Mouse (Mus musculus) bone marrow, adult 2 months (tissue): ENCODE results near the gene Plxnc1. TPM values are rescaled to one million over a fixed set of nuclear protein-coding genes. Genes with fewer than 3 reads are reported as not detected.

Experiments used
- H3K27ac ChIP-seq: fragments of 200-500 bp; 2 replicates; pipeline ENCODE4 v1.5.1; 2012; ENCODE audit warnings: low read depth, mild to moderate bottlenecking, control low read depth, inconsistent platforms, low read length; ENCODE audit not compliant: control insufficient read depth, poor library complexity, insufficient read depth
- H3K4me1 ChIP-seq: fragments of 200-500 bp; 2 replicates; pipeline ENCODE4 v1.6.1; 2011; ENCODE audit warnings: low read length; ENCODE audit not compliant: control insufficient read depth, insufficient read depth
- H3K4me3 ChIP-seq: fragments of 200-500 bp; replicated peaks from 2 replicates; pipeline ENCODE3; 2011; ENCODE audit warnings: mild to moderate bottlenecking, low read depth, low read length, control low read depth; ENCODE audit not compliant: control insufficient read depth
- CTCF ChIP-seq: fragments of 200-500 bp; IDR thresholded peaks from 2 replicates; pipeline ENCODE4 v1.5.1; 2011; ENCODE audit warnings: low read length, control low read depth; ENCODE audit not compliant: control insufficient read depth, insufficient read depth
- POLR2A ChIP-seq: fragments of 200-500 bp; IDR thresholded peaks from 2 replicates; pipeline ENCODE4 v1.6.1; 2011; ENCODE audit warnings: low read depth, mild to moderate bottlenecking, control low read depth, low read length, borderline replicate concordance; ENCODE audit not compliant: control insufficient read depth
- WGBS: fragments of 180-500 bp; shearing (Covaris S2); methylation state at CpG from one replicate; pipeline ENCODE4 v1.1.7; 2018; 5-methylcytosine and 5-hydroxymethylcytosine counted together
- polyA plus RNA-seq: library from polyadenylated mRNA; stranded (reverse); fragments of >200 nt; gene quantifications from 2 replicates; pipeline ENCODE4 v1.2.4, GENCODE M21; 2011; ENCODE audit warnings: low replicate concordance; ENCODE audit not compliant: missing spikeins, insufficient read depth, insufficient read length

Plxnc1 gene
- polyA plus RNA-seq, 1 experiment, result 16.4 TPM

GRCm38 (mm10) chr10:94865206-94865605 lies 79.4 kb downstream of the Plxnc1 start:
- no peaks in the 10 kb centered on the region for H3K4me1 ChIP-seq
- no peak overlapping the region for H3K4me3 ChIP-seq
- 77% methylated on average over 9 of the region's 9 CpGs for WGBS
- no peak for TF ChIP-seq POLR2A
- no peak for TF ChIP-seq CTCF
- H3K27ac ChIP-seq, result no peak overlapping the region

- WGBS, result 81% methylated on average over 9 of the region's 9 CpGs
- Histone ChIP-seq H3K4me3 (no peak overlapping the region), H3K4me1 (peaks cover 1% of the 10 kb centered on the region), H3K27ac (no peak overlapping the region)
- TF ChIP-seq CTCF (no peak), POLR2A (no peak)
Measured at GRCm38 (mm10) chr10:94864199-94864928, 80.3 kb downstream of the Plxnc1 start.

DNA sequence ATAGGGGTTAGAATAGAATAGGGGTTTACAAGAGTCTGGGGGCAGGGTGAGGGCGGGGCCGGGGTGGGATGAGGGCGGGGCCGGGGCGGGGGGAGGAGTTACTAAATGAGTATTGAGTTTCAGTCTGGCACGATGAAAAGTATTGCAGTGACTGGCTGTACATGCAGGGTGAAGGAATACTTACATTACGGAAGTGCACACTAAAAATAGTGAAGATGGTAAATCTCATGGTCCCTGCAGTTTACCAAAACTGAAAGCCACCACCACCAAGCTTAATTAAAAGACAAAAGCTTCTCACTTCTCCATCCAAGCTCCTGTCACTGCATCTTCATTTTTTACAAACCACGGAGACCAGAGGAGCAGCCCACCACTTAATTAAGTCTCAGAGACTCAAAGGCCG lies 81.4 kb downstream of the Plxnc1 start:
- Histone ChIP-seq H3K4me1 (peaks cover 2% of the 10 kb centered on the region), H3K4me3 (no peak overlapping the region), H3K27ac (no peak overlapping the region)
- 82% methylated on average over 9 of the region's 9 CpGs for WGBS
- TF ChIP-seq POLR2A (no peak), CTCF (no peak)

- H3K4me1 ChIP-seq, result peaks cover 2% of the 10 kb centered on the region
- H3K27ac ChIP-seq, result no peak overlapping the region
- TF ChIP-seq CTCF (no peak), POLR2A (no peak)
- WGBS, result 89% methylated on average over 4 of the region's 4 CpGs
- no peak overlapping the region for H3K4me3 ChIP-seq
Measured at GRCm38 (mm10) chr10:94860870-94861269, 83.8 kb downstream of the Plxnc1 start.

DNA sequence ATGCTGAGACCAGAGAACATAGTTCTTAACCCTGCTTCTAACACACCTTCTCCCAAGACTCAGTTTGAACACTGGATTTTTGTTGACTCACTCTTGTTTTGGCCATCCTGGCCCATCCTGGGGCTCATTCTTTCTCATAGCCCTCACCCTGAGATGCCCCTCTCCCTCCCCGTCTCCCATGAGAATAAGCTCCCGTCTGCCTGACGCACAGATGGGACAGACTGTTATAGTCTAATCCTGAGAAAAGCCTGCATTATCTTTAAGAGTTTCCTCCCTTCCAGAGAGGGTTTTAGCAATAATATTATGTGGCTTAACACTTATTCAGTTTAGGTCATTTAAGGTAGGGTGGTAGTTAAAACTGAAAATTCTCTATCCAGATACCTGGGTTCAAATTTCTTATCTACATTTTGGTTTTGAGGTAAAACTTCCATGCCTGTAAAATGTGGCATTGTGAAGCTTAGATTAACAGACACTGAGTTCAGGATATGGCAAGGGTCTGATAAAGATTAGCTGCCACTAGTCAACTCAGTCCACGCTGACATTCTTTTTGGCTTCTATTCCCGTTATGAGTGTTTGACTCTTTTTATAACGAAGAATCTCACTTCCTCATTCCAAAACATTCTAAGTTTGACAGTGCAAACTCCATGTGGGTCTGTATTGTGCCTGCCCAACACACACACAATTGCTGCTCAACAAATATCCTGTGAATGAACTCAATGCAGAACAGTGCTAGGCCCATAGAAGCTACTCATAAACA lies 86.2 kb downstream of the Plxnc1 start:
- Histone ChIP-seq H3K27ac (no peak overlapping the region), H3K4me1 (peaks cover 2% of the 10 kb centered on the region), H3K4me3 (no peak overlapping the region)
- WGBS, result 37% methylated on average over 6 of the region's 6 CpGs
- TF ChIP-seq CTCF (no peak), POLR2A (no peak)

DNA sequence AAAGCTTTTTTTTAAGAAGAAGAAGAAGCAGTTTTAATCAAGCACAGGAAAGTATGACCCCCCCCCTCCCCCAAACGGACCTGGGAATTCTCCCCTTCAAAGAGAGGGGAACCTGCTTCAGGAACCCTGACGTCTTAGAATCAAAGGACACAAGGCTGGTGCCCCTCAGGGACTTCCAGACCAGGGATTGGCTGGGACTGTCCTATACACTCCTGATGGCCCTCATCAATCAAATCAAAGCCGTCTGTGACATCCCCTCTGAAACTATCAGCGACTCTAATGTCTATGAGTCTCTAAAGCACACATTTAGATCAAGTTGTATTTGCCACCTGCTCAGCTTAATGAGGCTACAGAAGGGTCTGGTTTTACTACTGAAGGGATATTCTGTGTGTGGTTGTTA lies 94.1 kb downstream of the Plxnc1 start:
- TF ChIP-seq CTCF (no peak), POLR2A (no peak)
- Histone ChIP-seq H3K27ac (no peak overlapping the region), H3K4me3 (no peak overlapping the region), H3K4me1 (peaks cover 9% of the 10 kb centered on the region)
- 79% methylated on average over 4 of the region's 4 CpGs for WGBS

DNA sequence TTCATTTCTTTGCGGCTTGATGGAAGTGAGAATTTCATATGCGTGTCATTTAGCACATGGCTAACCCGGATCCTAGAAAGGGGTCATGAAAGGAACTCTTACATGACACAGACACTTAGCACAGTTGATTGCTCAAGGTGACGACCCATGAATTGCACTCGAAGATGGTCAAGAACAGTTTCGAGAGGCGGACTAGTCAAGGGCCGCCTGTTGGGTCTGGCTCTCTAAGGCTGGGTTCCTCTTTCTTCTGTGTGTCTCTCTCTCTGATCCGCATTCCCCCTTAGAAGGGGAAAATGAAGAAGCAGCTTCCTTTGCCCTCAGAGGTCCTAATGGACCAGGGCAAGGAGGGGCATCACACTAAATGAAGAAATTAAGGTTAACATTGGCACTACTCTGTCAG lies 94.7 kb downstream of the Plxnc1 start:
- Histone ChIP-seq H3K4me1 (peaks cover 11% of the 10 kb centered on the region), H3K27ac (no peak overlapping the region), H3K4me3 (no peak overlapping the region)
- TF ChIP-seq POLR2A, result no peak
- WGBS, result 57% methylated on average over 9 of the region's 9 CpGs

DNA sequence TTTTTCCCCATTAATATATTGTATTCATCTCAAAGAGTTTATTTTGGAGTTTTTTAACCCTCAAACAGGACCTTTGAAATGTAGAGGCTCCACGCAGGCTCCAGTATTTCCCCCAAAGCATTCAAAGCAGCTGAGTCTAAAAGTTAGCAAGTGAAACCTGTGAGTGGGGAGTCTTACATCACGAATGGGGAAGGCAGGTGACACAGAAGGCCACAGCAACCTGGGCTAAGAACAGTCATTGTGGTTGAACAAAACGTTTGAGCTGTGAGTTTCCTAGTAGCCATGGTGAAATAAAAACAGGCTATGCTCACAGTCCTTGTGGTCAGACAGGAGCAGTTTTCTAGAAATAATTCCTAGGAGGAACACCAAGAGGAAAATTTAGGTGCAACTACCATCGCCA lies 95.3 kb downstream of the Plxnc1 start:
- 56% methylated on average over 4 of the region's 4 CpGs for WGBS
- no peak overlapping the region for H3K27ac ChIP-seq
- H3K4me3 ChIP-seq, result no peak overlapping the region
- TF ChIP-seq POLR2A (no peak), CTCF (no peak)
- peaks cover 14% of the 10 kb centered on the region for H3K4me1 ChIP-seq

GRCm38 (mm10) chr10:94848344-94848743 lies 96.3 kb downstream of the Plxnc1 start:
- H3K4me3 ChIP-seq, result no peak overlapping the region
- peaks cover 14% of the 10 kb centered on the region for H3K4me1 ChIP-seq
- 41% methylated on average over 6 of the region's 6 CpGs for WGBS
- no peak for TF ChIP-seq CTCF
- TF ChIP-seq POLR2A, result no peak
- H3K27ac ChIP-seq, result no peak overlapping the region
